Mouse (Mus musculus) layer of hippocampus, postnatal 14 days (tissue): ENCODE measurements around the gene Tnik. TPM values are rescaled to one million over a fixed set of nuclear protein-coding genes. Genes with fewer than 3 reads are reported as not detected.

Experiments
- DNase-seq, 2 experiments: peaks; one replicate each; pipeline ENCODE4 v3.0.0; 2021 to 2022; ENCODE audit warnings: low spot score in 2 of 2, mixed read lengths in 1 of 2
- total RNA-seq, 2 experiments: library from RNA; stranded (reverse); gene quantifications; 2 replicates each; pipeline ENCODE4 v1.2.3; 2021

Tnik gene
- total RNA-seq, 2 experiments from 2014 or later: 194 to 236 TPM

GRCm38 (mm10) chr3:28263948-28264840 lies 1.2 kb downstream of the Tnik start:
- DNase-seq: peak; percentile 65 to 71

GRCm38 (mm10) chr3:28264841-28265150 lies 1.8 kb downstream of the Tnik start:
- DNase-seq: no peak

GRCm38 (mm10) chr3:28265183-28265582 lies 2.2 kb downstream of the Tnik start:
- peak; percentile 39 to 60 for DNase-seq

- peak; percentile 34 to 49 for DNase-seq
Measured at GRCm38 (mm10) chr3:28265656-28266055, 2.6 kb downstream of the Tnik start.

GRCm38 (mm10) chr3:28267211-28267610 lies 4.2 kb downstream of the Tnik start:
- no peak for DNase-seq

GRCm38 (mm10) chr3:28269716-28270115 lies 6.7 kb downstream of the Tnik start:
- no peak for DNase-seq

GRCm38 (mm10) chr3:28271884-28272283 lies 8.9 kb downstream of the Tnik start:
- no peak for DNase-seq

GRCm38 (mm10) chr3:28274763-28275162 lies 11.7 kb downstream of the Tnik start:
- no peak for DNase-seq

GRCm38 (mm10) chr3:28289693-28290092 lies 26.7 kb downstream of the Tnik start:
- no peak for DNase-seq

GRCm38 (mm10) chr3:28301378-28301777 lies 38.4 kb downstream of the Tnik start:
- DNase-seq: no peak

- no peak for DNase-seq
Measured at GRCm38 (mm10) chr3:28303915-28304314, 40.9 kb downstream of the Tnik start.

GRCm38 (mm10) chr3:28306852-28307251 lies 43.8 kb downstream of the Tnik start:
- DNase-seq: no peak

GRCm38 (mm10) chr3:28314438-28314837 lies 51.4 kb downstream of the Tnik start:
- no peak for DNase-seq

- DNase-seq: no peak
Measured at GRCm38 (mm10) chr3:28317339-28317738, 54.3 kb downstream of the Tnik start.

- no peak for DNase-seq
Measured at GRCm38 (mm10) chr3:28321635-28322034, 58.6 kb downstream of the Tnik start.

GRCm38 (mm10) chr3:28325613-28326233 lies 62.7 kb downstream of the Tnik start:
- DNase-seq: no peak

GRCm38 (mm10) chr3:28332316-28332715 lies 69.3 kb downstream of the Tnik start:
- DNase-seq: peak in 1 of 2 experiments; percentile 43

- no peak for DNase-seq
Measured at GRCm38 (mm10) chr3:28333869-28334268, 70.9 kb downstream of the Tnik start.

- peak in 1 of 2 experiments; percentile 53 for DNase-seq
Measured at GRCm38 (mm10) chr3:28334547-28334946, 71.5 kb downstream of the Tnik start.

GRCm38 (mm10) chr3:28340071-28340470 lies 77.1 kb downstream of the Tnik start:
- peak; percentile 59 to 80 for DNase-seq

- DNase-seq: no peak
Measured at GRCm38 (mm10) chr3:28343204-28343603, 80.2 kb downstream of the Tnik start.

GRCm38 (mm10) chr3:28343661-28344060 lies 80.6 kb downstream of the Tnik start:
- no peak for DNase-seq

GRCm38 (mm10) chr3:28345446-28345845 lies 82.4 kb downstream of the Tnik start:
- DNase-seq: no peak
